Mouse (Mus musculus): Measurements from ENCODE around the gene Tmeff2. TPM values are rescaled to one million over a fixed set of nuclear protein-coding genes. Genes with fewer than 3 reads are reported as not detected.

Tmeff2 gene
- polyA plus RNA-seq, 1 experiment = not detected

GRCm38 (mm10) chr1:51125671-51126424, 225.4 kb downstream of the Tmeff2 start:
- TF ChIP-seq GATA1 (IDR thresholded peaks at IDR 0.05; ENCODE audit: low read length) = no peak

- TF ChIP-seq GATA1 (IDR thresholded peaks at IDR 0.05; ENCODE audit: low read length) = no peak
Observed at GRCm38 (mm10) chr1:51126425-51126765, 225.9 kb downstream of the Tmeff2 start.

- no peak for TF ChIP-seq GATA1 (IDR thresholded peaks at IDR 0.05; ENCODE audit: low read length)
Observed at GRCm38 (mm10) chr1:51136792-51137191, 236.3 kb downstream of the Tmeff2 start.

- no peak for TF ChIP-seq GATA1 (IDR thresholded peaks at IDR 0.05; ENCODE audit: low read length)
Observed at GRCm38 (mm10) chr1:51139605-51140004, 239.2 kb downstream of the Tmeff2 start.

- no peak for TF ChIP-seq GATA1 (IDR thresholded peaks at IDR 0.05; ENCODE audit: low read length)
Observed at GRCm38 (mm10) chr1:51141381-51141780, 240.9 kb downstream of the Tmeff2 start.

- no peak for TF ChIP-seq GATA1 (IDR thresholded peaks at IDR 0.05; ENCODE audit: low read length)
Observed at GRCm38 (mm10) chr1:51142729-51143128, 242.3 kb downstream of the Tmeff2 start.

DNA sequence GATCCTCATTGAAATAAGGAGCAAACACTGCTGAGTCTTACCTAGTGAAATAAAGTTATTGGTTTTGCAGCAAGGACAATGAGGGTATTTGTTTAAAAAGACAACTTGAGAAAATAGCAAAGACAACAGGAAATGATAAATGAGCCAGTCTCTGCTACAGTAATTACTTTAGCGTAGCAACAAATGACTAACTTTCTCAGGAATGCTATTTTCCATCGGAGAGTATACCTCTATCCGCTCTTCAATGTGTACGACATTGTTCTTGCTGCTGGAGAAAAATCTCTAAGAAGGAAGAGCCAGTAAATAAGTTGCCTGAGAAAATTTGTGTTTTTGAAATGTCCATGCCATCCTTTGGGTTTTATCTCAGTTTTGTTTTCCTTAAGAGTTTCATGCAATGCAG, 245.2 kb downstream of the Tmeff2 start:
- TF ChIP-seq GATA1 (IDR thresholded peaks at IDR 0.05; ENCODE audit: low read length) = no peak

- no peak for TF ChIP-seq GATA1 (IDR thresholded peaks at IDR 0.05; ENCODE audit: low read length)
Observed at GRCm38 (mm10) chr1:51148481-51149137, 248.2 kb downstream of the Tmeff2 start.

DNA sequence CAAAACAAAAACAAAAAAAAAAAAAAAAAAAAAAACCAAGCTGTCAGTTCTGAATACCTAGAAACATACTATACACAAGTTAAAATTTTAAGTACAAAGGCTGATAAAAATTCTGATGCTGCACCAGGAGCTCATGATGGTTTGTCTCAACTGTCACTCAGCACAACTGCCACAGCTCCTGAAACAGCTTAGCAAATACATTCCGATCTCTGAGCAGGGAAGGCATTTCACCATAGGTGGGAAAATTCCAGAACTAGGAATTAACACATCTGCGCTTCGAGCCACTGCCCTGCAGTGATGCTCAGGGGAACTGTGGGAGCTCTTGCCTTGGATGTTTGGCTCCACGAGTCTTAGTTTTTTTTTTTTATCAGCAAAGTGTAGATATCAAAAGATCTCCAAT, 249.0 kb downstream of the Tmeff2 start:
- TF ChIP-seq GATA1 (IDR thresholded peaks at IDR 0.05; ENCODE audit: low read length) = no peak

DNA sequence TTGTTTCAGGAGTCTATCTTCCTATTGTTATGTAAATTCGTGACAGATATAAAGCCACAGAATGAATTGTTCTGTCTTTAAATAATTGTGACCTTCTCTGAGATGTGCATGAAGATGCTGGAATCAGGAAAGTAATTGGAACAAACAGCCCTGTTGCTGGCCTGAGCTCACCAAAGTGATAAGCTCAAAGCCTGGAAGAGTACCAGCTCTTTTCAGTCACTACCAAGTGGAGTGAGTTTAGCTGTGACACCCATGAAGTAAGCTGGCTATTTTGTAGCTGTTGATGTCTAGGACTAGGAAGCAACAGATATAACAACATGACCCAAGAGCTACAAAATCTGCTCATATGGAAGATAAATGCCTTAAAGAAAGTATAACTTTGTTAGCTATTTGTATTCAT, 249.4 kb downstream of the Tmeff2 start:
- TF ChIP-seq GATA1 (IDR thresholded peaks at IDR 0.05; ENCODE audit: low read length) = no peak

DNA sequence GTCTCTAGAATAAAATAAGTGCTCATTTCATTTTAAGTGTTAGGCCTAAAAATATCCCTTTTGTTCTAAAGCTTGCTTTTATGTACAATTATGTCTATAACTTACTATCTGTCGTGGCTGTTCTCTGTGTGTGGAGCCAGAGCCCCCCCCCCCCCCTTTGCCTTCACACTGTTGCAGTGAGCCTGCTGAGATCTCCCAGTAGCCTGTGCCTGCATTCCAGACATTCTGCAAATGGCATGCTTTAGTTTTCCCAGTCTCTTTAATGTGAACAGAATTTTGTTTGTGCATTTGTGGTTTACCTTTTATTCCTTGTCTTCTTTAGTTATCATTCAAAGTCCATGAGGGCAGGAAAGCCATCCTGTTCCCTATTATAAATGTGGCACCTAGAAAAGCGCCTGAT, 251.6 kb downstream of the Tmeff2 start:
- no peak for TF ChIP-seq GATA1 (IDR thresholded peaks at IDR 0.05; ENCODE audit: low read length)

DNA sequence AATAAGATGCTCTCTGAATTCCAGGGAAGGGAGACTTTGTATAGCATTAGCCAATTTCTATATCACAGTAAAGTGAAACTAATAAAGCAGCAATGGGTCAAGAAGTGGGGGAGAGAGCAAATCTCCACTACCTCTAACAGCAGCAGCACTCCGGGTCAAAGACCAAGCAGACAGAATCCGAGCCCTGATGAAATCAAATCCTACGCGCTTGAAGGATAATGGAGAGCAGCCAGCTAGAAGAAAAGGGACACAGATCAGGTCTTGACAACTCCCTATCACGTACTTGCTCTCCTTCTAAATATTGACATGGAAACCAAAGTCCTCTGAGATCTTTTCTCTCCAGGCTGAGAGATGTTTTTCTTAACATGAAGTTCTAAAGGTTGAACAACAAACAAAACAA, 252.4 kb downstream of the Tmeff2 start:
- no peak for TF ChIP-seq GATA1 (IDR thresholded peaks at IDR 0.05; ENCODE audit: low read length)

DNA sequence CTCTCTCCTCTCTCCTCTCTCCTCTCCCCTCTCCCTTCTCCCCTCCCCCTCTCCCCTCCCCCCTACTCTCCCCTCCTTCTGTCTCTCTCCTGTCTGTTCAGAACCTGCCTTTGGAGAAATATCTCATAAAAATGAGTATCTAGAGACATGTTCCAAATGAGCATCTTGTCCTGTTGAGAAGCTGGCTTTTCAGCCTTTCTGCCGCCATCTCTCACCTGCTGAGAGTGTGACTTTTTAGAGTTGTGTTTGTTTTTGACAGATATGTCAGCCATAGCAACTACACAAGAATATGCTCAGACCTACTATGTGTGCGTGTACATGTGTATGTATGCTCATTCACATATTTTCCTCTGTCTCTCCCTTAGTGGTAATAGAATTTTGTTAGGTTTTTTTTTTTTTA, 283.8 kb downstream of the Tmeff2 start:
- no peak for TF ChIP-seq GATA1 (IDR thresholded peaks at IDR 0.05; ENCODE audit: low read length)

DNA sequence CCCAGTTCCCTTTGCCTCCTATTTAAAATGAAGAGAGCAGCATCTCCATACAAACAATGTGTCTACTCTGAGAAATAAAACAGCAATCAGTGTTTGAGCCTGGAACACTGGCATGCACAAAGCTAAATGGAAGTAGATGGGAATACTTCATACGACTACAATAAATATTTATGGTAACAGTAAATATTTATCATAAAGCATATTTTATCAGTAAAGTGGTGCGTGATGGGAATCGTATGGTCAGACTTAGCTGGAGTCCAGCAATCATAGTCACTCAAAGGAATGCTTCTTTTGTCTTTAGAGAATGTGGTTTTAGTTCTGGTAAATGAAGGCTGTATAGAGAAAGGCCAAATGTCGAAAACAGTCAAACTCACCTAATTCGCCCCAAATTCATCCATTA, 288.6 kb downstream of the Tmeff2 start:
- TF ChIP-seq GATA1 (IDR thresholded peaks at IDR 0.05; ENCODE audit: low read length) = no peak

DNA sequence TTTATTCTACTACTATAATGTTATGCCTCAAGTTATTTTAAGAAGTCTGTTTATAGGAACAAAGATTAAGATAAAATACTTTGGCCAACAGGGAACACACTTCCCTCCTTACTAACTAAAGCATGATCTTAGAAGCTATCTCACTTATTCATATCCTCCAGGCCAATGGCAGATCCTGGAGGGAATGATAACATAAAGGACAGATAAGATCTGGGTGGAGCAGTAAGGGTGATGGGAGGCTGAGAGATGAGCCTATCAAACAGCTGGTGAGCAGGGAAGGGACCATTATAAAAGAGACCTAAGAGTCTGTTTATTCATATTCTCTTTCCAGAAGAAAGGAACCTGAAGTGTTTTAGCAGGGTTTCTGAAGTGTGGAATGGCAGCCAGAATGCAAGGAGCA, 290.8 kb downstream of the Tmeff2 start:
- TF ChIP-seq GATA1 (IDR thresholded peaks at IDR 0.05; ENCODE audit: low read length) = no peak

- TF ChIP-seq GATA1 (IDR thresholded peaks at IDR 0.05; ENCODE audit: low read length) = no peak
Observed at GRCm38 (mm10) chr1:51191872-51192613, 291.6 kb downstream of the Tmeff2 start.

Data from G1E-ER4 (cell line).